Mouse (Mus musculus): ENCODE measurements around the gene Kcnn4.
"Not testable (repeated sequence)": the region's sequence is repeated elsewhere in the genome, so short reads cannot be mapped to it uniquely, and the experiment has no call there.

The Kcnn4 gene

GRCm38 (mm10) chr7:24391687-24392086 is 21.6 kb downstream of the Kcnn4 start:
- no peak for DNase-seq

DNA sequence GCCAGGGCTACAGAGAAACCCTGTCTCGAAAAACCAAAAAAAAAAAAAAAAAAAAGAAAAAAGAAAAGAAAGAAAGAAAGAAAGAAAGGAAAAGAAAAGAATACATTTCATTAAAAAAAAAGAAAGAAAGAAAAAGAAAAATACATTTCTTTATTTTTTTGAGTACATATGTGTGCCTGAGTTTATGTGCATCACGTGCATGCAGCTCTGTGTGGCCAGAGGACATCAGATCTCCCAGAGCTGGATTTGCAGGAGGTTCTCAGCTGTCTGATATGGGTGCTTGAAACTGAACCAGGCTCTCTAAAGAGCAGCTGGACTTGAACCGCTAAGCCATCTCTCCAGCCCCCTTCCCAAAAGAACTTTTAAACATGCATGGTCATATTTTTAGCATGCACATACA is 24.0 kb downstream of the Kcnn4 start:
- DNase-seq, result no peak

GRCm38 (mm10) chr7:24394475-24395161 is 24.6 kb downstream of the Kcnn4 start:
- no peak for DNase-seq

DNA sequence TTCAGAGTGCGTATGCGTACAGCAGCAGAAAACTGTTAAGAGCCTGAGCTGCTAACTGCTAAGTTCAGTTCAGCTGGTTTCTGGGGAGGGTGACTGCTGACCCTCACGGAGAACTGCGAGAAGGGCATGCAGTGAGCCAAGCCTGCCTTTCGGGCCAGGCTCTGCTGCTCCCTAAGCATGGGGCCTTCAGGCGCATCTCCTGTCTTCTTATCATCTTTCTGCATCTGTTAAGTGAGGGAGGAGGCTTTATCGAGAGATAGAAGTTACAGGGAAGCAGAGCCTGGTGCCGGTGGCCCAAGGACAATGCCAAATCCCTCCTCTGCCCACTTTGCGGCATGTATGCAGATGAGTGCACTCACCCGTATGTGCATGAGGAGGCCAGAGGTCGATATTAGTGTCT is 26.8 kb downstream of the Kcnn4 start:
- no peak for DNase-seq

DNA sequence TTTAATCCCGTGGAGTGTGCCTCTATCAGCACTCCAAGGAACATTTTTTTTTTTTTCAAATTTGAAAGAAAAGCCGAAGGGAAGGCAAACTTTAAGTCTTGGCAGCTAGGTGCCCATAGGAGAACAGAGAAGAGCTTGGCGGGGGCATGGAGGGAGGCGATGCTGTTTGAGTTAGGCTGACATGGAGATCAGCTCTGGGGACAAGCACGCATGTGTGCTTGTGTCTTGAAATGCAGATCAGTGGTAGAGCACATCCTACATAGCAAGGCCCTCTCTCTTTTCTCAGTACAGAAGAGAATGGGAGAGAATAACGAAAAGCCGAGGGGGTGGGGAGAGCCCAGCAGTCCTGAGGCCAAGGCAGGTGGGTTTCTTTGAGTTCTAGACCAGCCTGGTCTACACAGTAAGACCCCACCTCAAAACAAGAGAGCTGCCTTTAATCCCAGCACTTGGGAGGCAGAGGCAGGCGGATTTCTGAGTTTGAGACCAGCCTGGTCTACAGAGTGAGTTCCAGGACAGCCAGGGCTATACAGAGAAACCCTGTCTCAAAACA is 28.4 kb downstream of the Kcnn4 start:
- DNase-seq, result no peak

DNA sequence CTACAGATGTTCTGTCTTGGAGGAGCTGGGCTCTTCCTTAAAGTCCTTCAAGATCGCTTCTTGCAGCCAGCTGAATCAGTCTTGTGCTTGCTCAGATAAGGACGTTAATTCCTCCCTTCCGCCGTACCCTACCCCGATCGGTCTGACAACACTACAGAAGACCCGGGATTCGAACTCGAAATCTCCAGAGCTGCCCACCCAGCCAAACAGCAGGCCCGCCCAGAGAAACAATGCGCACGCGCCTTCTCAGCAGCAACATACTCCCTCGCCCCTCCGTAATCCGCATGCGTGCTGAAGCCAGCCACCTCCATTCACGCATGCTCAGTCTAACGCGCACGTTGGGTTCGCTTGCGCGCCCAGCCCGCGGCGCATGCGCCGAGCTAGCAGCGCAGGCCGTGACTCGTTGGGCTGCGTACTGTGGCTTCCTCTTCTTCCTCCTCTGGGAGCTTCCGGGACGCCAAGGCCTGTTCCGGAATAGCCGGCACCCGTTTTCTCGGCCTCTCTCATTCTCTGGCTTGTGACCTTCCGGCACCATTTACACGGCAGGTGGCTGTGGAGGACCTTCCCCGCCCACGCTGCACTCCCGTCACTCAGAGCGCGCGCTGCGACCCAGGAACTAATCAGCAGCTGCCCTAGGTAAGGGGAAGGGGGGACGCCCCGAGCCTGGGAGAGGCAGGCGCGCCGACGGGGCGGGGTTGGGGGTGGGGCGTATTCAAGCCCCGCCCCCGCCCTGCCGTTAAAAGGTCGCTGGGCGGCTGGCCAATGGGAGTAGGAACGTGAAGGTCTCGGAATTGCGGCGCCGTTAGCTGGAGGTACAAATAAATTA is 29.4 kb downstream of the Kcnn4 start, which contains the start of gene Smg9:
Gene Smg9 (plus strand): TSS at position 364 of the 826 bp plus-strand sequence.
- DNase-seq, result peak; percentile 98

DNA sequence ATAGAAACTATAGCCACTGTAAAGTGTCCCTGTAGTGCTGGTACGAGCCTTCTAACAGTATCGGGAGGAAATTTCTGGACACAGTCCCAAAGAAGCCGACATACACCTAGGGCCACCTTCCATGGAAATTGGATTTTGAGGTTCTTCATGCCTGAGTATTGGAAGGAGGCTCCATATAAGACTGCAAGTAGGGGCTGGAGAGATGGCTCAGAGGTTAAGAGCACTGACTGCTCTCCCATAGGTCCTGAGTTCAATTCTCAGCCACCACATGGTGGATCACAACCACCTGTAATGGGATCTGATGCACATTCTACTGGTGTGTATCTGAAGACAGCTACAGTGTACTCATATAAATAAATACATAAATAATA is 30.0 kb downstream of the Kcnn4 start:
- DNase-seq, result no peak

- not testable (repeated sequence) for DNase-seq
Observed at GRCm38 (mm10) chr7:24400489-24400888, 30.4 kb downstream of the Kcnn4 start.

GRCm38 (mm10) chr7:24402851-24403250 is 32.8 kb downstream of the Kcnn4 start:
- no peak for DNase-seq

DNA sequence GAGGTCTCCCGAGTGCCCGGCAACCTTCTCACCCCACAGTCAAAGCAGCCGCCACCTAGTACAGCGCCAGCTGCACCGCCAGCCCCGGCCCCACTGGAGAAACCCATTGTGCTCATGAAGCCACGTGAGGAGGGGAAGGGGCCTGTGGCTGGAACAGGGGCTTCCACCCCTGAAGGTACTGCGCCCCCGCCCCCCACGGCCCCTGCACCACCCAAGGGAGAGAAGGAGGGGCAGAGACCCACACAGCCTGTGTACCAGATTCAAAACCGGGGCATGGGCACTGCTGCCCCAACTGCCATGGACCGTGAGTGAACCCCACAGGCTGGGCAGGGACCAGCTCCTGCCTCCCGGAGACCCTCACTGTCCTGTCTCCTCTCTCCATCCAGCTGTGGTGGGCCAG is 35.6 kb downstream of the Kcnn4 start:
- DNase-seq, result no peak

DNA sequence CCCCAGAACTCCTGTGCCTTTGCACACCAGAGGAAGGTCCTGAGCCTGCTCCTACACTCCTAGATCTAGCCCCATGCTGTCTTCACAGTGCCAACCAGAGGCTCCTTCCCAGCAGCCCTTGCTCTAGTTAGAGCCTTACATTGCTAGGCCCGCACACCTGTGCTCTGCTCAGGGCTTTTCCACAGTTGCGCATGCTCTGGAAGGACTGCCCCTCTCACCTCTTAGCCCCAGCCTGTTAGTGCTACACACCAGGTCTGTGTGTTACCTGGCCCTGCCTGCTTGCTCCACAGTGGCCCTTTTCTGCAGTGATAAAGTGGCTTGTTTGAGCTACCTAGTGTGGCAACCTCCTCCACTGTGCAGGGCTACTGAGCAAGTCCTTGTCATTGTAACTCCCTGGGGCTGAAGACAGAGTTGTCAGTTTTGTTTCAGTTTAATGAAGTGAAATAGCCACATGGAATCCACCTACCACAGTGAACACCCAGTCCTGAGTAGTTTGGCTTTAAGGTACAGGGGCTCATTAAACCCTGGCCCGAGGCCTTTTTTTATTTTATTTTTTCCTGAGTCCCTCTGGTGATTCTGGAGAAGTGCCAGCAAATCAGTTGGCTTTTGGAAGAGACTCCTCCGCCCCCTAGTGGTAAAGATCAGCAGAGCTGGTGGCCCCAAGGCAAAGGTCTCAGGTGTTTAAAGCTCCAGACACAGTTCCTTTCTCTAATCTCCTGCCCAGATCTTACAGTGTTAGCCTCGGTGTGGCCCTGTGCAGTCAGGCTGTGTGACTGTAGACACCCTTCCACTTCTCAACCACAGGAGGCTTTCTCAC is 36.7 kb downstream of the Kcnn4 start:
- DNase-seq, result peak; percentile 86

DNA sequence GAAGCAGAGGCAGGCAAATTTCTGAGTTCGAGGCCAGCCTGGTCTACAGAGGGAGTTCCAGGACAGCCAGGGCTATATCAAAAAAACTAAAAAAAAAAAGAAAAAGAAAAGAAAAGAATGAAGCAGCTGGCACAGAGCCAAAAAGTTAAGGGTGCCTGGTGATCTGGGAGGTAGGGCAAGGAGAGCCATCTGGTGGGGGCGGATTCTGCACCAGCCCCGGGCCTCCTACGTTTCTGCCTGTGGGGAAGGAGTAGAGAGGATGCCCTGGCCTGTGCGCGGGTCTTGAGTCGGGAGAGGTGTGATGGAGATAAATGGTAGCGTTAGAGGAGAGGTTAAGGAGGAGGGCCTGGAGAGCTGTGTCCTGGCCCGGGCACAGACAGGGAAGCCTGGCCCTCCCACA is 38.1 kb downstream of the Kcnn4 start:
- no peak for DNase-seq

DNA sequence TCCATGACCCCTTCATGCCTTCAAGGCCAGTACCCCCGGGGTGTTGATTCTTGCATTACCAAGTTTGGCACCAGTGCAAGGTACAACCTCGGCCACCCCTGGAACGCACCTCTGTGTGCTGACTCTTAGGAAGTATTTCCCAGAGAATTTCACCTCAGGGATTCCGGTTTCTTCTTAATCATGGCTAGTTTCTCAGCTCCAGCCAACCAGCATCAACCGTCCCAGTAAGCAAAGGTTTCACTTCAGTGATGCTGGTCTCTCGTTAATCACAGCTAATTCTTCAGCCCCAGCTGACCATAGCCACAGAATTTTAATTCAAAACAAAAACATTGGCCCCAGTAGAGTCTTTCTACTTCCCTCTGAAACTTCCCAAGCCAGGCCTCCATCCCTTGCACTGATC is 40.1 kb downstream of the Kcnn4 start:
- DNase-seq, result no peak

DNA sequence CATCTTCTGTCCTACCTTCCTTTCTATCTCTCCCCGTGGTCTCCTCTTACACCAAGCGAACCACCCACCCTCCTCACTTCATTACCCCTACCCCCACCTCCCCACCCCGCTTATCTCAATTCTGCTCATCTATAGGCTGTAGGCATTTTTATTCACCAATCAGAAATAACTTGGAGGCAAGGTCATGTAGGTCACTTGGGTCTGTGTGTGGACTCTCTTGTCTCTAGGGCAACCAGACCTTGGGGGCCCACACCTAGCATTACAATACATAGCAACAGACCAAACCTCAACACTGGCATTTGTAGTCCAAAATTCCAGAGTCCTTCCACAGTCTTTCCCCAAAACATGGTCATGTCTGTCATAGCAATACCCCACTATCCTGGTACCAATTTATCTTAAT is 40.8 kb downstream of the Kcnn4 start:
- DNase-seq, result no peak

- DNase-seq, result no peak
Observed at GRCm38 (mm10) chr7:24413630-24414029, 43.6 kb downstream of the Kcnn4 start.

DNA sequence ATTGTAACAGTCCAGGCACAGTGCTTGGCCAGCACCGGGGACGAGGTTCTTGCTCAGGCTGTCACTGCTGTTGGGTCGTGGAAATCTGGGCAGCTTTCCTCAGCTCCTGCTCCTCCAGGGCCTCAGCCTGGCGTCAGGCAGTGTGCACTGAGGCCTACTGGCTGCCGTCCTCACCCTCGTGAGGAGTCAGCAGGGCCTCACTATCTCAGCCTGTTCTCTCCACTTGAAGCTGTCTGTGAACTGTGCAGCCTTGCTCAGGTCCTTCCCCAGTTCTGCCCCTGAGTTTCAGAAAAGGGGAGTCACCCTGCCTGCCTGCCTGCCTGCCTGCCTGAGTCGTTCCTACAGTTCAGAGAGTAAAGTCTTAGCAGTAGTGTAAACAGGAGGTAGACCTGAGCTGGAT is 45.2 kb downstream of the Kcnn4 start:
- no peak for DNase-seq

- no peak for DNase-seq
Observed at GRCm38 (mm10) chr7:24419579-24419978, 49.5 kb downstream of the Kcnn4 start.

DNA sequence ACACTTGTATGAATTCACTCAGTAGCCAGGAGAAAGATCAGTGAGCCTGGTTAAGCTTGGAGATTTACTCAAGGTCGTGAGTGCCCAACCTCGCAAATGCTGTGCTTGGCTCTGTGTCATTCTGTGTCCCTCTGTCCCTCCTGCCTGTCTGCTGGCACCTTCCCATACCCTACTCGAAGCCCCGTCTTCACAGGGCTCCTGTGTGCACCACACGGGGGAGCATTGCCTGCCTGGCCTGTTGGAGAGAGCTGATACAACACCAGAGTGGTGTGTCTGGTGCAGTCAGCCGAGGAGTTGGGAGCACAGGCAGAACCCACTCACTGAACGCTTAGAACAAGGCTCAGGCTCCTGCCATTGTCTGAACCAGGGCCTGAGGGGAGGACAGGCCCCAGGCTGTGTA is 51.6 kb downstream of the Kcnn4 start:
- DNase-seq, result no peak

- no peak for DNase-seq
Observed at GRCm38 (mm10) chr7:24422251-24422650, 52.2 kb downstream of the Kcnn4 start.

- DNase-seq, result no peak
Observed at GRCm38 (mm10) chr7:24423107-24423763, 53.2 kb downstream of the Kcnn4 start.

- DNase-seq, result peak; percentile 61
Observed at GRCm38 (mm10) chr7:24423956-24424732, 54.1 kb downstream of the Kcnn4 start.

DNA sequence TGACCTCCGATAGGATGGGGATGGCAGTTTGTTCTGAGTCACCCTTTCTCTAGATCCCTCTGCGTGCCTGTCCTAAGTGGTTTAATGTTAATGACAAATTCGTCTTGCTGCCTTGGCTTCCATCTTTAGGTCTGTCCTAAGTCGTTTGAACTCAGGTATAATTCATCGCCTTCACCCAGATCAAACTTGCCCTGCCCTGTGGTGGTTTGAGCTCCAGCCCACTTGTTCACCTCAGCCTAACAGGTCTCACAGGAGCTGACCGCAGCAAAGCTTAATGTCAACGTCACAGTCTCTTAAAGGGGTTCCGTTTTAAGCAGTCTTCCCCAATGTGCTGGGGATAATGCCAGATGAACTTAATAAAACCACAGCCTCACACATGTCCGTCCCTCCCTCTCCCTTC is 55.9 kb downstream of the Kcnn4 start:
- no peak for DNase-seq
